Mouse (Mus musculus): ENCODE data around the gene AU018091.
"Not testable (repeated sequence)": the region's sequence is repeated elsewhere in the genome, so short reads cannot be mapped to it uniquely, and the experiment has no call there.

AU018091 gene

DNA sequence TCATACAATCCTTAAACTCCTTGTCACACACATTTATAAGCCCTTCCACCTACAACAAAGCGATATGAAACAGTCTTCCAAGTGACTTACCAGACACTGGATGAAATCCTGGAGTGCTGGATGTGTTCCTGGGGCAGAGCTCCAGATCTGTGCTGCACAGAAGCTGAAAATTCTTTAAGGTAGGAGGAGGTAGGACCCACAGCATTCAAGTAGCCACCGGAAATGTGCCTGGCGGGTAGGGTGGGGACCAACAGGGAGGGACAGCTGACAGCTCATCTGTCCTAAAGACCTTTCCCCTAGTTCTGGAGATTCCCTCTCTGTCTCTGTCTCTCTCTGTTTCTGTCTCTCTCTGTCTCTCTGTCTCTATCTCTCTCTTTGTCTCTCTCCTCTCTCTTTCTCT lies at the start of gene AU018091:
TSS of gene AU018091 (minus strand) at position 279 of the 400 bp plus-strand sequence.
- no peak for DNase-seq (ENCODE audit: low read depth, low spot score)

DNA sequence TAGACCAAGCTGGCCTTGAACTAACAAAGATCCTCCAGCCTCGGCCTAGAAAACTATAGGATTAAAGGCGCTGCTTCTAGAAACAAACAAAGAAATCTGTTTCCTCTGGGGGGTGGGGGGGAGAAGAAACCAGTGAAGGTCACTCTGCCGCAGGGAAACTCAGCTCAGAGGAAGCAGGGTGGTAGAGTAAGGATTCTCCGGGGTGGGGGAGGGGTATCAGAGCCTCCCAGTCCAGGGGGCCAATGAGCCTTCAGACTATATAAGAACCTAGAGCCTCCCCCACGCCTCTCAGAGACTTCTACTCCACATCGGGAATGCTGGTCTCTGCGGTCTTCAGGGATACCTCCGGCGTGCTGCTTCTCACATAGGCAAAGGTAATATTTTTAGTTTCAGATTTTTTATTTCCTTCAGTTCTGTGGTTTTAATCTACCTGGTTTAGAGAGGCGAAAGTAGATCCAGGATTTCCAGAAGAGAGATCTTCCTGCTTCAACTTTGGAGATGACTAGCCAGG lies 48.6 kb upstream of the AU018091 start:
- DNase-seq (ENCODE audit: low read depth, low spot score): no peak

DNA sequence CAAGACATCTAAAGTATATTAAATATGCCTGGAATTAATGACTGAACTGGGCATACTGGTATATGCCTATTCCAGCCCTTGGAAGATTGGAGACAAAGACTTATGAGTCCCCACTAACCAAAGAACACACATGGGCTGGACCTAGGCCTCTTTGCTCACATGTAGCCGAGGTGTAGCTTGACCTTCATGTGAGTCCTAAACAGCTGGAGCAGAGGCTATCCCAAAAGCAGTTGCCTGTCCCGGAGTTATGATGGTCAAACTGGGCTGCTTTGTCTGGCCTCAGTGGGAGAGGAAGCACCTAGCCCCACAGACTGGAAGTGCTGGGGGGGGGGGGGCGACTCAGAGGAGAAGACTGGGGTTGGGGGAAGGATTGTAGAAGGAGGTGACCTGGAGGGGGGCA lies 47.3 kb upstream of the AU018091 start:
- no peak for DNase-seq (ENCODE audit: low read depth, low spot score)

DNA sequence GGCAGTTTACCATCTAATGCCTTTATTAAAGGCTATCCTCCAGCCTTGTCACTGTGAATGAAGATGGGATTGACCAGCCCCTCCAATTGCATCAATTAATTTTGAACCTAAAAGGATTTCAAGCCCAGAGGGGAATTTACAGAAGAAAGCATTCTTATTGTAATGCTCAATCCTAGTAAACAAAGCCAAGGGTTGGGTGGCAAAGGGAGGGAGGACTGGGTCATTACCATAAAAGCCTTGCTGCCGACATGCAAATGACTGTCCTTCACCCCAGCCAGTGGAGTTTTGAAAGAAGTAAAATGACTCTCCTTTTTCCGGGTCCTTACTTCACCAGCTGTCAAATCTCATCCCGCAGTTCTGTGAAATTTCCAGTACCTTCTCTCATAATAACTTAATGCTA lies 44.6 kb upstream of the AU018091 start:
- DNase-seq (ENCODE audit: low read depth, low spot score): no peak

DNA sequence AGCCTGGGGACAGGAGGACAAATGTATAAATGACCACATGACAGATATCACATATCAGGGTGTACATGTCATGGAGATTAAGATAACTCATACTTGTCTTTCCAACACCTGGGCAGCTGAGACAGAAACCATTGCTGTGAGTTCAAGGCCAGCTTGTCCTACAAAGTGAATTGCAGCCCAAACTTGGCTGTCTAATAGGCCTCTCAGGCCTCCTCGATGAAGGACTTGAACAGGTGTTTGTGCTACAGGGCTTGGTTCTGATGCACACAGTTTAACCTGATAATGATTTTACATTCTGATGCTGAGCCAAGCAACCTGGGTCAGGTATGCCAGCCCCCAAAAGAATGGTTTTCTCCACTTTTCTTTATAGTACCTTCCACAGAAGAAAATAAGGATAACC lies 44.2 kb upstream of the AU018091 start:
- no peak for DNase-seq (ENCODE audit: low read depth, low spot score)

DNA sequence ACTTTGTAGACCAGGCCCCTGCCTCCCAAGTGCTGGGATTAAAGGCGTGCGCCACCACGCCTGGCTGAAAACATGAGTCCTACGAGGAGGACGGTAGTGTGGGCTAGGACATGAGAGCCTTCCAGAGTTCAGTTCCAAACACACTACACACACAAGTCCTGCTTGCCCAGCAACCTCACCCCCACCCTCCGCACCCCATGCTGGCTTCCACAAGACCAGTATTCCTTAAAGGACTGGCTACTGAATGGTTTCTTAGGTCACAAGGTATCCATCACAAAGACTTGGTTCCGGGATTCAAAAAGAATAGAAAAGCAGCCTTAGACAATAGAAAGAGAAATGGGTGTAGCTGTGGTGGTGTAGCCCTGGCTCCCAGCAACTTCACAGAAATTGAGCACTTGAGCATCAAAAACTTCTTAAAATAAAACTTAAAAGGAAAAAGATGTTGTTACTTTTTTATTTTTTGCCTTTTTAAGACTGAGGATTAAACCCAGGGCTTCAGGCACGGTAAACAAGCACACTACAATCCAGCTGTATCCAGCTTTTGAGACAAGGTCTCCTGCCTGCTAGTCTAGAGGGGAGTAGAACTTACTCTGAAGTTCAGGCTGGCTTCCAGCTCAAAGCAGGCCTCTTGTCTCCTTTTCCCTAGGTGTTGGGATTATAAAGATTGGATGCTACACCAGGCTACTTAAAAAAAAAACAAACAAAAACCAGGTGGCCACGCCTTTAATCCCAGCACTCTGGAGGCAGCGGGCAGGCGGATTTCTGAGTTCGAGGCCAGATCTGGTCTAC lies 43.2 kb upstream of the AU018091 start:
- no peak for DNase-seq (ENCODE audit: low read depth, low spot score)

DNA sequence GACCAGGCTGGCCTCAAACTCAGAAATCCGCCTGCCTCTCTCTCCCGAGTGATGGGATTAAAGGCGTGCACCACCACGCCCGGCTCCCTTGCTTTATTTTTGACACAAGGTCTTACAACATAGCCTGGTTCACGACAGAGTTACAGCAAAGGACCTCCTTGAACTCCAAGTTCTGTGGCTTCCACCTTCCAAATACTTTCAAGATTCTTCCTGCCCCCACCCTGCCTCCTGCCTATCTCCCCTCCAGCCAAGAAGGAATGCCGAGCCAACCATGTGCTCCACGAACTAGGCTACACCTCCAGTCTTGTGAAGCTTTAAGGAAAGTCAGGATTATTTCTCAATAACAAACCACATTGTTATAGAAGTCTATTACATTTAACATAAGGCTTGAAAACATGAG lies 42.5 kb upstream of the AU018091 start:
- DNase-seq (ENCODE audit: low read depth, low spot score): no peak

DNA sequence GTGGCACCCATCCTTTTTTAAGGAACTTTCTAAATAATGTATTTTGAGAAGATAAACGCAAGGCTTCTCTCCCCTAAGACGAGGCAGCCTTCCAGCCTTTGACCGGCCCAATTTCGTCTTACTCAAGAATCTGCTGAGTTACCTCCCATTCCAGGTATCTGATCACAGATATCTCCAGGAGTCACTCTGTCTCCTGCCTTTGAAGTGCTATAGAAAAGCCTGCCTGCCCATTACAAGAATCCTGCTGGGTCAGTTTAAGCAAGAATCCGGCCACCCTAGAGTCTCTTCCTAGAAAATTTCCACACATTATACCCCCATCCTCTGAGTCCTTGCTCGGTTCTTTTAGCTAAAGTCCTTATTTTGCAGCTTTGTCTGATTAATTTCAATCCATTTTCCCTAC lies 41.6 kb upstream of the AU018091 start:
- DNase-seq (ENCODE audit: low read depth, low spot score): no peak

DNA sequence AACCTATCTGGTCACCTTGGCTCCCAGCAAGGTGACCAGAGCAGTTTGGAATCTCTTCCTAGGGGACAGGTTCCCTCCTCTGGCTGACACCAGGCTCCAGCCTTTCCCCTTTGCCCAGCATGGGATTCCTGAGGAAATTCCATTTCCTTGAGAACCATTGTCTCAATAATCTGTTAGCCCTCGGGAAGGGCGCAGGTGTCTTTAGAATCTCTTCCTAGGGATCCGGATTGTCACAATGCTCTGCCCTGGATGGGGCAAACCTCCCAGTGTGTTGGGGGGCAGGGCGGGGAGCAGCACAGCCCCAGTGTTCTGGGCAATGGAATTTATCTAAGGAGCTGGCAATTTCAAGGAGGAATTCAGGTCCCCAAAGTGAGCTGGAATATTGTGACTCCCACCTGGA lies 37.5 kb upstream of the AU018091 start:
- no peak for DNase-seq (ENCODE audit: low read depth, low spot score)

DNA sequence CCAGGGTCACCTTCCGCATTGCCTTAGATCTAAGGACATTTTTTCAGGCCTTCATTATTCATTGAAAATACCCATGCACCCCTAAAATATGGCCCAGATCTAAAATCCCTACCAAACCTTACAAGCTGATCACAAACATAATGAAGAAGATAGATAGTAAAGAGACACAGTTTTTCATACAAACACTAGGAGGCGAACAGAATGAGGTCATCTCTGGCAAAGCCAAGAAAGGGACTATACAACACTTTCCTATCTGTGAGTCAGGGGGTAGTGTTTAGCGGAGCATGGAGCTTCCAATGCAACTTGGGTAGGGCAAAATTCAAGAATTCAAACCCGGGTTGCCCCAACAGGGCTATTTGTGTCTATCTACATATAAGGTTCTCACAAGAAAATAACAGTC lies 35.6 kb upstream of the AU018091 start:
- DNase-seq (ENCODE audit: low read depth, low spot score): peak; percentile 19

DNA sequence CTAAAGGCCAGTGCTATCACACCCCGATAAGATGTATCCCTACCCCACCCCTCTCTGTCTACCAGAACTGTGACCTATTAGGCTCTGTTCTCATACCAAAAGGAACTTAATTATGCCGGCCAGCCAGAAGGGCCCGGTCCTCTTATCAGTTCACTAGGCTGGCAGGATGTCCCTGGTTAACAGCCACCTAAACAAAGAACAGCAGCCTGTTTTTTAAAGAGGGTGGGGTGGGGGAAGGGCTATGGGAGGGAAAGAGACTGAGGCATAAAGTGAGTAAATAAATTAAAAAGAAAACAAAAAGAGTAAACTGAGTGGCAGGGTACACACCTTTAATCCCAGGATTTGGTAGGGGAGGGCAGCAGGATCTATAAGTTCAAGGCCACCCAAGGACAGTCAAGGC lies 34.9 kb upstream of the AU018091 start:
- DNase-seq (ENCODE audit: low read depth, low spot score): no peak

DNA sequence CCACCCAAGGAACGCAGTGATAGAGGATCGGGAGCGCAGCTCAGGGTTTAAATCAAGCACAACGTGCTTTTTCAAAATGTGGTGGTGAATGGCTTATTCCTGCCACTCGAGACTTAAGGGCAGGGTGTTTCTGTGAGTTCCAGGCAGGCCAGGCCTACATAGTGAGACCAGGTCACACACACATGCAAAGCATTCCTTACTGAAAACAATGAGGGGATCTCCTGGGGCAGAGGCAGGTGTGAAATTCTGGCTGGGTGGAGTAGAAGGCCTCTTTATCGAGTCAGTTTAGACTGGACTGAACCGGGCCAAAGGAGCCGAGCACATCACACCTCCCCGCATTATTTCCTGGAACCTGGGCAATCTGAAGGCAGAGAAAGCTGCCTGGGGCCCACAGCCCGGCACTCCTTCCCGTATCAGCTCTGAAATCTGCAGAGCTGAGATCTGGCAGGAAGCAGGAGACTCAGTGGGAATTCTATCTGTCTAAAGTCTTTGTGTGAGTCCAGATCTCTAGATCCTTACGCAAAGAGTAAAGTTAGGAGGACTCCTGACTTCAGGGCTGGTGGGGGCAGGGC lies 32.2 kb upstream of the AU018091 start:
- DNase-seq (ENCODE audit: low read depth, low spot score): no peak

DNA sequence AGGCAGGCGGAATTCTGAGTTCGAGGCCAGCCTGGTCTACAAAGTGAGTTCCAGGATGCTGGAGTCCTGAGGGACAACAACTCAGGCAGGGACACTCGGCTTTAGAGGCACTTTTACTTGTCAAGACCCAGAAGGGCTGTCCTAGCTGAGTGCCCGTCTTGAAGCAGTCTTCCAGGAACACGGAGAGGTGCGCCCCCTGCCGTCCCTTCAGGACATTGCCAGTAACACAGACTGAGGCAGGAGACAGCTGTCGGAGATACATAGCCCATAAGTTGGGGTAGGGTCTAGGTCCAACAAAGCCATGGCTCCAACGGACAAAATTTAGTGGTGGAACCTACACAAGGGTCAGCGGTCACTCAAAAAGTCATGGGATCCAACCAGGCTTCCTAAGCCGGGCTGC lies 29.9 kb upstream of the AU018091 start:
- peak; percentile 57 for DNase-seq (ENCODE audit: low read depth, low spot score)

DNA sequence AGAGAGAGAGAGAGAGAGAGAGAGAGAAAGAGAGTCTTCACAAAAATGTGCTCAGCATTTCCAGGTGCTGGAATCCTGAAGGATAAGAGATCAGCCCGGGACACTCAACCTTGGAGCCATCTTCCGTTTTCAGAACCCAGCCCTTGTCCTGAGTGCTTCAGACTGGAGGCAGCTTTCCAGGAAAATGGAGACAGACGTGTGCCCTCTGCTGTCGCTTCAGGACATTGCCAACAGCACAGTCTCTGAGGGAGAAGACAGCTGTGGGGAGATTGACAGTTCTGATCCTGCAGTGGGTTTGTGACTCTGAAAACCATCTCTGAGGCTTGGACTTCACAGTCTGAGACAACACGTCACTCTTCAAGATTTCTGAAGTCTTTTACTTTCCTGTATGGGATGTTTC lies 26.8 kb upstream of the AU018091 start:
- DNase-seq (ENCODE audit: low read depth, low spot score): peak; percentile 7

DNA sequence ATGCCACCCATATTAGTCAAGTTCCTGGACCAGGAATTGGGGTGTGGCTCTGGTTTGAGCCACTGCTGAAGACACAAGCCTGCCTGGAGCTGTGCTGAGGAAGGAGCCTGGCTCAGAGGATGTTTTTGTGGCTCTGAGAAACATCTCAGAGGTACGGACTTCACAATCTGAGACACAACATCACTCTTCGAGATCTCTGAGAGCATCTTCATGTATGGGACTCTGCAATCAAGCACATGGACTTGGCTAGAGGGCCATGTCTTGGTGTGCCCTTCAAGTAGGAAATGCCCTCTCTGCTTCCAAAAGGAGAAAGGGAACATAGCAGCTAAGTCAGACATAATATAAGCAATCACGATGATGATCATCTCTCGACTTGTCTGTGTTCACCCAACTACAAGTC lies 25.5 kb upstream of the AU018091 start:
- DNase-seq (ENCODE audit: low read depth, low spot score): no peak

DNA sequence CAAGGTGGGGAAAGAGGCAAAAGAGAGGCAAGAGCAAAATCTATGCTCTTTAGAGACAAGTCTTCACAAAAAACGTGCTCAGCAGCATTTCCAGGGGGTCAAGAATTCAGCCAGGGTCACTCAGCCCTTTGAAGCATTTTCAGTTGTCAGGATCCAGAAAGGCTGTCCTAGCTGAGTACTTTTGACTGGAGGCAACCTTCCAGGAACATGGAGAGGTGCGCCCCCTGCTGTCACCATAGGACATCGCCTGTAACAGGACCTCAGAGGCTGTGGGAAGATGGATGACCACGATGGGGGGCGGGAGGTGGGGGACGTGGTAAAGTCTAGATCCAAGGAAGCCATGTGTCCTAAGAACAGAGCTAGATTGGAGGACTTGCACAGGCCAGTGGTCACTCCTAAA lies 24.9 kb upstream of the AU018091 start:
- DNase-seq (ENCODE audit: low read depth, low spot score): peak; percentile 79

DNA sequence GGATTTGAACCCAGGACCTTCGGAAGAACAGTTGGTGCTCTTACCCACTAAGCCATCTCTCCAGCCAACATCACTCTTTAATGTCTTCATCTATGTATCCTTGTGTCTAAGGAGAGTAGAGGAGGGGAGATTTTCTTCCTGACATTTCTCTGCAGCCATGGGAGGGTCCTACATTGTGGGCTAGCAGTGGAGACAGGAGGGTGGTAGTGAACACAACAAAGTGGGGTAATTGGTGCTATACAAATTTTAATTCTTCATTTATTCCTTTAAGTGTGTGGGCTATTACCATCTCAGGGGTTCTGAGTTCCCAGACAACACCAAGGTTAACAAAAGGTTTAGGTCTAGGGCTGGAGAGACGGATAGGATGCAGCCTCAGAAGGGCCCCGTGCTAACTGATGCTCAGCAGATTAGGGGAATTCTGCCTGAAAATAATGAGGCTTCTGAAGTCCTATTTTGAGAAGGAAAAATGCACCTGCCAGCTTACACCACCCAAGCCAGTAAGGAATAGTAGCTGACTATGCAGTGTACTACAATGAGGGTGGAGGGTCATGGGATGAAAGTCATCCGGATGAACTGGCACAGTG lies 24.1 kb upstream of the AU018091 start:
- no peak for DNase-seq (ENCODE audit: low read depth, low spot score)

DNA sequence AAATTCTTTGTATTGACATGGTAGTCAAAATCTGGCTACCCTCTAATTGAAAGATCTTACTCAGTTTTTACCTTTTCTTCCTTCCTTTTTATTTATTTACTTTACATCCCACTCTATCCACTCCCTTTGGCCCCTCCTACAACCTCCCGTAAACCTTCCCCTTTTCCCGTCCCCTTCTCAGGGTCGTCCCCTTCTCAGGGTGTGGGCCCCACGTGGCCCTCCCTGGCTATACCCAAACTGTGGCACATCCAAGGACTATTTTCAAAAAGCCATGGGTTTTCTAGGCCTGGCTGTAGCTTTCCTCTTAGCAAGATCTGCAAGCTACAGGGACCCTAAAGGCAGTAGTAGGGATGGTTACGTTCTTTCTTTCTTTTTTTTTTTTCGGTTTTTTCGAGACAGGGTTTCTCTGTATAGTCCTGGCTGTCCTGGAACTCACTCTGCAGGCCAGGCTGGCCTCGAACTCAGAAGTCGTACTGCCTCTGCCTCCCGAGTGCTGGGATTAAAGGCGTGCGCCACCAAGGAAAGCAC lies 23.0 kb upstream of the AU018091 start:
- DNase-seq (ENCODE audit: low read depth, low spot score): no peak

DNA sequence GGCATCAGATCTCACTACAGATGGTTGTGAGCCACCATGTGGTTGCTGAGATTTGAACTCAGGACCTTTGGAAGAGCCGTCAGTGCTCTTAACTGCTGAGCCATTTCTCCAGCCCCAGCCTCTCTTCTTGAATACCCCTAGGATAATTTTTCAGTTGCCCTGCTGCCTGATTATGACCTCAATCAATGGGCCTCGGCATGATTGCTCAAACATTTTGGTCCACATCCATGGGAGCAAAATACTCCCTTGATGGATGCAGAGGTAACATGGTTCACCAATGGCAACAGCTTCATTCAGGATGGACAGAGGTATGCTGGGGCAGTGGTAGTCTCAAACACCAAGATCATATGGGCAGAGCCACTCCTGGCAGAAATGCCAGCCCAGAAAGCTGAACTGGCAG lies 17.7 kb upstream of the AU018091 start:
- not testable (repeated sequence) for DNase-seq (ENCODE audit: low read depth, low spot score)

DNA sequence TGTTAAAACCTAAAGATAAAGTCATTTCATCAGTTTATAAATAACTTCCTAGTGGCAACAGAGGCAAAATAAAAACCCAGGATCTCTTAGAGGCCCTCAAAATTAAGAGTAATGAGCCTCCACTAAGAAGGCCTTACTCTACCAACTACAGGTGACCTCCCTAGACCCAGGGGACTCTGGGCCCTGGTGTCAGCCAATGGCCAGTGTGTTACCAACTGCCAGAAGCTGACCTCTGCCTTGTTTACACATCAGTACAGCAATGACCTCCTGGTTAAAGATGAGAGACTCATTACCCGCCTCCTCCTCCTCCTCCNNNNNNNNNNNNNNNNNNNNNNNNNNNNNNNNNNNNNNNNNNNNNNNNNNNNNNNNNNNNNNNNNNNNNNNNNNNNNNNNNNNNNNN lies 17.1 kb upstream of the AU018091 start:
- DNase-seq (ENCODE audit: low read depth, low spot score): no peak

DNA sequence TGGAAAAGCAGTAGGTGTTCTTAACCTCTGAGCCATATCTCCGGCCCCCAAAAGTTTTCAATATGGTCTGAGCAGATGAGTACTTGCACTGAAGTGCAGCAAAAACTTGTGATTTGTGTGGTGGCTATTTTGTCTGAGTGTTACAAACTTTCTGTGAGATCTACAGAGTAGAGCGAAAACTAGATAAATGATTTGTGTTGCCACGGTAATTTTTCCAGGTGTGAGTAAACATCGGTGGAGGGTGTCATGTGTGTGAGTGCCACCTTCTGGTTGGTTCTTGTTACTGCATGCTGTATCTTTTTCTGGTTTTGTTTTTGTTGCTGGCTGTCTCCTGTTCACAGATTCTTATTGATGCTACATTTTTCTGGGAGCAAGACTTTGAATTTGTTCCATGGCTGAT lies 15.4 kb upstream of the AU018091 start:
- DNase-seq (ENCODE audit: low read depth, low spot score): peak; percentile 69

DNA sequence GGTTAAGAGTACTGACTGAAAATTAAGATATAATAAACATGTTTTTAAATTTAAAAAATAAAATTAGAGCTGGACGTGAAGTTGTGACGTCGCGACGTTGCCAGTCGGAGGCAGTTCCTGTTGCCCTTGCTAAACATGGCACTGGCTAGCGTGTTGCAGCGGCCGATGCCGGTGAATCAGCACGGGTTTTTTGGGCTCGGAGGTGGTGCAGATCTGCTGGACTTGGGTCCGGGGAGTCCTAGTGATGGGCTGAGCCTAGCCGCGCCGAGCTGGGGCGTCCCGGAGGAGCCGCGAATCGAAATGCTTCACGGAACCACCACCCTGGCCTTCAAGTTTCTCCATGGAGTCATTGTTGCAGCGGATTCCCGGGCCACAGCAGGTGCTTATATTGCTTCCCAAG lies 12.0 kb upstream of the AU018091 start:
- not testable (repeated sequence) for DNase-seq (ENCODE audit: low read depth, low spot score)

DNA sequence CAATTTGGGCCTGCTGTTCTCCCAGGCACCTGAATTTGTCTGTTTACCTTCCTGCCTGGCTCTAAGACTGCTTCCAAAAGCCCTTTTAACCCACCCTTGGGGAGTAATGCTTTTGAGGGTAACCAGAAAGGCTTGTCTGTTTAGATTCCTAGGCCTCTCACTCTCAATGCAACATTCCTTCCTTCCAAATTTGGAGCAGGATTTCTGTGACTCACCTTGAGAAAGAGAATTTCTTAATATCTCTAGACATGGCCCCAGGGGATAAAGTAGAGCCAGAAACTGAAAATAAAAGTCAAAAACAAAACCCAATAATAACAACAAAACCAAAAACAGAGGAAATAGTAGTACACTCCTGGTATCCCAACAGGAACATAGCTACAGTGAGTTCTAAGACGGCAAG lies 707 bp downstream of the AU018091 start:
- peak; percentile 75 for DNase-seq (ENCODE audit: low read depth, low spot score)

All from 3T3-L1 (cell line).